ENCODE assay signal across 10 mouse cellular contexts in genomic region chr1:92837931-92838833, GRCm38 (mm10). TPM values are rescaled to one million over a fixed set of nuclear protein-coding genes. Genes with fewer than 3 reads are reported as not detected.
A peak's percentile ranks its signal among the peaks of the same experiment; 100 is the strongest.
DNase-seq lines count a peak whose midpoint lies in the region; ATAC-seq lines count a peak whose summit lies in the region.
"Had no signal": no experiment of that assay in that cellular context is flagged by ENCODE, and none has a peak within 500 bp of the region (broad histone marks: within the 10 kb centered on the region; RNA-seq: fewer than 3 reads in every experiment).

No protein-coding gene starts in this region.

- no peaks in the 10 kb centered on the region for H3K9me3 ChIP-seq in heart, embryonic 13.5 days
- no peaks in the 10 kb centered on the region for H3K9me3 ChIP-seq in heart, embryonic 12.5 days (replicated peaks)
- H3K9me3 ChIP-seq: megakaryocyte, embryonic 14.5 days had no signal

- no peak overlapping the region for H3K27ac ChIP-seq in heart, embryonic 13.5 days (replicated peaks)
- H3K27ac ChIP-seq in heart, embryonic 12.5 days (ENCODE audit: poor library complexity, severe bottlenecking) = no peak overlapping the region

- peak; percentile 49 for DNase-seq in 3T3-L1 (ENCODE audit: low read depth, low spot score)
- DNase-seq in cerebellum, adult 11-12 months = peak; percentile 84
- DNase-seq in gastrocnemius, postnatal 14 days = peak; percentile 55
- DNase-seq in layer of hippocampus, adult 9-11 months = no peak
- DNase-seq in layer of hippocampus, adult 9-10 months (ENCODE audit: low spot score) = no peak
- DNase-seq in spleen, adult 12 weeks (ENCODE audit: low spot score) = no peak
- DNase-seq: right cerebral cortex, postnatal 14 days had no signal

- no peak overlapping the region for H3K4me3 ChIP-seq in heart, embryonic 13.5 days
- no peak overlapping the region for H3K4me3 ChIP-seq in heart, embryonic 12.5 days
- H3K4me3 ChIP-seq: megakaryocyte, embryonic 14.5 days had no signal

- peaks cover 27% of the 10 kb centered on the region for H3K4me1 ChIP-seq in heart, embryonic 13.5 days
- peaks cover 28% of the 10 kb centered on the region for H3K4me1 ChIP-seq in heart, embryonic 12.5 days (replicated peaks)
- H3K4me1 ChIP-seq: megakaryocyte, embryonic 14.5 days had no signal

- WGBS in heart, embryonic 13.5 days = 67% methylated on average over 14 of the region's 14 CpGs
- WGBS in heart, embryonic 12.5 days = 73% methylated on average over 14 of the region's 14 CpGs

- H3K9ac ChIP-seq in heart, embryonic 13.5 days = 0 out of 2 replicates have a peak overlapping the region, but pooled peaks have one; percentile 0
- no peak overlapping the region for H3K9ac ChIP-seq in heart, embryonic 12.5 days

- ATAC-seq in heart, embryonic 13.5 days (ENCODE audit: extremely low read depth, insufficient number of reproducible peaks, low FRiP score, low TSS enrichment) = no peak
- no peak for ATAC-seq in heart, embryonic 12.5 days (ENCODE audit: insufficient number of reproducible peaks, low FRiP score)

- H3K4me2 ChIP-seq in heart, embryonic 13.5 days = no peak overlapping the region
- H3K4me2 ChIP-seq in heart, embryonic 12.5 days = no peak overlapping the region

- H3K27me3 ChIP-seq in heart, embryonic 13.5 days (replicated peaks) = peaks cover 20% of the 10 kb centered on the region
- H3K27me3 ChIP-seq in heart, embryonic 12.5 days (replicated peaks) = peaks cover 32% of the 10 kb centered on the region

- intact Hi-C loops in gastrocnemius, postnatal 14 days (cut with DNase I; ENCODE audit: low total_unique reads) = no loop called here

- peaks cover 7% of the 10 kb centered on the region for H3K36me3 ChIP-seq in heart, embryonic 13.5 days
- H3K36me3 ChIP-seq in heart, embryonic 12.5 days = peaks cover 6% of the 10 kb centered on the region; the same call in 1 of the 2 replicates

RNA-seq across cellular contexts. Expression of gene Gpc1, which starts 6.7 kb away (rescaled TPM):
- 53.1 and 61.5 TPM in 2 replicates for polyA plus RNA-seq in heart, embryonic 13.5 days (2015; fragmentation: Nextera tagmentation; extraction: Ambion mirVana)
- 67.2 and 70.3 TPM in 2 replicates for polyA plus RNA-seq in heart, embryonic 12.5 days (2016; fragmentation: Nextera tagmentation; extraction: Ambion mirVana)
- total RNA-seq in gastrocnemius, postnatal 14 days (2021) = 100 to 1,000 TPM; 239 to 251 TPM

Comparison
In these comparisons a context has a peak if more than half of its experiments do, and no peak if none do; other contexts are left out.
1. DNase-seq: peak in 3T3-L1 (single experiment), cerebellum, adult 11-12 months (single experiment) and gastrocnemius, postnatal 14 days (single experiment); none in layer of hippocampus, adult 9-11 months (single experiment), layer of hippocampus, adult 9-10 months (single experiment) and spleen, adult 12 weeks (single experiment).